Comparison of ENCODE assay signal across 8 mouse cellular contexts in the genomic region with DNA sequence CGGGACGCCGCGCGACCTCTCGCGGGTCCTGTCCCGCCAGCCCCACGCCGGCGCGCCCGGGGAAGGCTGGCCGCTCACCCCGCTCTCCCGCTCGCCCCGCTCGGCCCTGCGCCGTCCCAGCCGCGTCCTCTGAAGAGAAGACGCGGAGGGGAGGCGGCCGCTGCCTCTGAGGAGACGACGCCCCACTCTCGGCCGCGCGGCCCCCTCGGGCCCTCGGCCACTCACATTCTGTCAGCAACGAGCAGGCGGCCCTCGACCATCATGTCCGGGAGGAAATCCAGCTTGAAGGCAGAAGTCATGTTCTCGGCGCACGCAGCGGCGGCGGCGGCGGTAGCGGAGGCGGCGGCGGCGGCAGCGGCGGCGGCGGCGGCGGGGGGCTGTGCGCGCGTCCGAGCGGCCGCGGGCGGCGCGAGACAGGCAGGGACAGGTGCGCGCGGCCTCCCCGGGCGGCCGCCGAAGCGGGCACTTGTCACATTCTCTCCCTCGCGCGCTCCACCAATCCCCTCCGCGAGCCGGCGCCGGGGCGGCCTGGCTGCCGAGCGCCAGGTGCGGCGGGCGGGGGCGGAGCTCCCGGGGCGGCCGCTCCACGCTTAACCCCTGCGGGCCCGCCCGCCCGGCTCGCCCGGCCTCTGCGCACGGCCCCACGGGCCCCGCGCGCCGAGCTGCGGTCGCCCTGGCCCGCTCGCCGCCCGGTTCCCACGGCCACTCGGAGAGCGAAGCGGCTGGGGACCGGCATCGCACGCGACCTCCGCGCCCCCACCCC.
DNase-seq lines count a peak whose midpoint lies in the region; ATAC-seq lines count a peak whose summit lies in the region.

No protein-coding gene starts in this region.

- ATAC-seq in embryonic facial prominence, embryonic 14.5 days (ENCODE audit: low read depth): peak; percentile 92
- ATAC-seq in heart, embryonic 16.5 days (replicated peaks; ENCODE audit: extremely low read depth, insufficient read depth, low FRiP score): peak; percentile 90
- peak; percentile 93 for ATAC-seq in lung, embryonic 16.5 days (ENCODE audit: low read depth)

- peak overlapping the region; percentile 93 for H3K4me2 ChIP-seq in embryonic facial prominence, embryonic 14.5 days (ENCODE audit: low read depth, low read length)
- peak overlapping the region; percentile 91 for H3K4me2 ChIP-seq in heart, embryonic 16.5 days (ENCODE audit: low read depth, low read length)
- H3K4me2 ChIP-seq in lung, embryonic 16.5 days (ENCODE audit: low read depth, low read length): peak overlapping the region; percentile 94

- peak overlapping the region; percentile 76 for H3K4me3 ChIP-seq in embryonic facial prominence, embryonic 14.5 days (ENCODE audit: low read depth, low read length)
- H3K4me3 ChIP-seq in heart, embryonic 16.5 days (ENCODE audit: low read length): peak overlapping the region; percentile 96
- peak overlapping the region; percentile 86 for H3K4me3 ChIP-seq in lung, embryonic 16.5 days (ENCODE audit: low read length)

- H3K4me1 ChIP-seq in embryonic facial prominence, embryonic 14.5 days (ENCODE audit: control insufficient read depth, insufficient read depth, low read length): peaks cover 22% of the 10 kb centered on the region
- H3K4me1 ChIP-seq in heart, embryonic 16.5 days (ENCODE audit: control insufficient read depth, insufficient read depth, low read length): 0 out of 2 replicates have a peak, but pooled peaks cover 2% of the 10 kb centered on the region
- peaks cover 12% of the 10 kb centered on the region; the same call in 1 of the 2 replicates for H3K4me1 ChIP-seq in lung, embryonic 16.5 days (replicated peaks; ENCODE audit: control insufficient read depth, insufficient read depth, low read length)

- peak; percentile 61 to 68 for DNase-seq in B cell, adult 2 months
- peak; percentile 78 to 79 for DNase-seq in adrenal gland, postnatal 36 days
- peak; percentile 91 for DNase-seq in embryonic facial prominence, embryonic 14.5 days (ENCODE audit: low spot score)
- DNase-seq in kidney, postnatal 14 days: peak; percentile 82
- peak; percentile 47 for DNase-seq in ovary, postnatal 14 days (ENCODE audit: low spot score)
- peak; percentile 79 for DNase-seq in thymus, postnatal 0 days (ENCODE audit: low spot score)

- H3K27ac ChIP-seq in embryonic facial prominence, embryonic 14.5 days (replicated peaks; ENCODE audit: low read depth, low read length): peak overlapping the region; percentile 81
- peak overlapping the region; percentile 86 for H3K27ac ChIP-seq in heart, embryonic 16.5 days (ENCODE audit: low read length)
- H3K27ac ChIP-seq in lung, embryonic 16.5 days (ENCODE audit: low read length): peak overlapping the region; percentile 89

- H3K9me3 ChIP-seq in embryonic facial prominence, embryonic 14.5 days (ENCODE audit: control insufficient read depth, low read length): no peaks in the 10 kb centered on the region
- no peaks in the 10 kb centered on the region for H3K9me3 ChIP-seq in heart, embryonic 16.5 days (replicated peaks; ENCODE audit: control insufficient read depth, low read length)
- H3K9me3 ChIP-seq in lung, embryonic 16.5 days (ENCODE audit: control insufficient read depth, low read length): no peaks in the 10 kb centered on the region

- no peaks in the 10 kb centered on the region for H3K36me3 ChIP-seq in embryonic facial prominence, embryonic 14.5 days (ENCODE audit: control insufficient read depth, insufficient read depth, low read length)
- no peaks in the 10 kb centered on the region for H3K36me3 ChIP-seq in heart, embryonic 16.5 days (ENCODE audit: control insufficient read depth, insufficient read depth)
- H3K36me3 ChIP-seq in lung, embryonic 16.5 days (ENCODE audit: control insufficient read depth, insufficient read depth, low read length): no peaks in the 10 kb centered on the region

- 2% methylated on average over 18 of the region's 124 CpGs for WGBS in embryonic facial prominence, embryonic 14.5 days
- WGBS in heart, embryonic 16.5 days: 0% methylated on average over 80 of the region's 124 CpGs
- 0% methylated on average over 33 of the region's 124 CpGs for WGBS in lung, embryonic 16.5 days

- H3K9ac ChIP-seq in embryonic facial prominence, embryonic 14.5 days (ENCODE audit: low read depth, low read length): peak overlapping the region; percentile 85
- H3K9ac ChIP-seq in heart, embryonic 16.5 days (ENCODE audit: low read length): peak overlapping the region; percentile 94
- peak overlapping the region; percentile 81 for H3K9ac ChIP-seq in lung, embryonic 16.5 days (ENCODE audit: low read length)

- peaks cover 13% of the 10 kb centered on the region for H3K27me3 ChIP-seq in embryonic facial prominence, embryonic 14.5 days (replicated peaks; ENCODE audit: control insufficient read depth, insufficient read depth, low read length)
- no peaks in the 10 kb centered on the region for H3K27me3 ChIP-seq in heart, embryonic 16.5 days (ENCODE audit: control insufficient read depth, insufficient read depth, low read length)
- H3K27me3 ChIP-seq in lung, embryonic 16.5 days (ENCODE audit: control insufficient read depth, insufficient read depth, low read depth, low read length): no peaks in the 10 kb centered on the region

Comparison
In these comparisons a context has a peak if more than half of its experiments do, and no peak if none do; other contexts are left out.
1. Peak in every context shown above with its lines: DNase-seq, ATAC-seq, H3K4me3 ChIP-seq and H3K27ac ChIP-seq.